Mouse (Mus musculus) cerebellum, adult 9-10 months (tissue): ENCODE results near the gene Zfp382.
"Not testable (repeated sequence)": the region's sequence is repeated elsewhere in the genome, so short reads cannot be mapped to it uniquely, and the experiment has no call there.

Experiments used
- DNase-seq: peaks from one replicate; pipeline ENCODE4 v3.0.0; 2022

The Zfp382 gene

GRCm38 (mm10) chr7:30121308-30122187, at the start of gene Zfp382:
Zfp382 (plus strand) TSS chr7:30121942.
- DNase-seq = peak; percentile 88

DNA sequence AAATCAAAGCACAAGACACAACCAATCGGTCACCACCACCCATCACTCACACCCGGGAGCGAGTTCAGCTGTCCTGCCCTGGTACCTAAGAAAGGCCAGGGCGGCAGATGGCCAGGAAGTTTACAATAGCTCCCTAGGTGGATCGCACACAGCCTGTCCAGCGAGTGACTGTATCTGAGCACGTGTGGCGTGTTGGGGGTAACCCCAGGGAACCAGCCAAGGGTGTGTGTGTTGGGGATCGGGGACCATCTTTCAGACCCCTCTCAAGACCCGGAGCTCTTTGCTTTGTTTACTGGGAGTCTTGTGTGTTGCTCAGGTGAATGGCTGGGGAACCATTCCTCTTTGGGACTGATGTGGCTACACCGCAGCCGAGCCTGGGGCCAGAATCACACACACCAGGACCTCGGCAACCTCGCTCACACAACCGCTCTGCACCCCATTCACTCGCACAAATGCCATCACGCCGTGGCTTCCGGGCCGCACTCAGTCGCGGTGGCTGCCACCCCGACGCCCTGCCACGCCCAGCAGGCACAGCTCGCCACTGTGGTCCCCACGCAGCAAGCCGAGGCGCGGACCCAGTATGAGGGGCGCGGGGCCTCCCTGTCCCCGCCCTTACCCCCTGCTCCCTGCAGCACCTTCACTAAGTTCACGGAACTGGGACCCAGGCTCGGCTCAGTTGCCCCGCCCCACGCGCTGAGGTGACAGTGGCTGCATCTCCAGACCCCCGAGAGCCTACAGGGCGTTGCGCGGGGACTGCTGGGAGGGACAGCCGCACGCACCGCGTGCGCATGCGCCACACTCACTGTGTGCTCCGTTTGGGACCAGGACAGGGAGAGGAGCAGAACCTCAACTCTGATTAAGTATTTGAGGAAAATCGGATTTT, 49.4 kb upstream of the Zfp382 start, which contains the start of gene Zfp82:
TSS of gene Zfp82 (minus strand) at position 755 of the 883 bp plus-strand sequence.
- peak; percentile 88 for DNase-seq

DNA sequence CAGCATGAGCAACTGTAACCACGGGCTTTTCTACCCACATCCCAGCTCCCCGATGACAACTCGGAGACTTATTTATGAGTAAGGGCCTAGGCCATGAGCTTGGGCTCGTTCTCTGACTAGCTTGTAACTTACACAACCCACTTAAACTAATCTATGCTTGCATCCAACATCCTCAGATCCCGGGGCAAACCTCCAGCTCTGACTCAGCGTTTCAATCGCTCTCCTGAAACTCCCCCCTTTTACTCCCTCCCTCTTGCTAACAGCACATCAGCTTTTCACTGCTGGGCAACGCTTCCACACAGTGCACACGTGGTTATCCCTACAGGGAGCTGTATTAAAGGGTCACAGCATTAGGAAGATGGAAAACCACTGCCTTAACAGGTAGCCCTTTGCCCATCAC, 35.2 kb upstream of the Zfp382 start:
- no peak for DNase-seq

GRCm38 (mm10) chr7:30089405-30089804, 32.3 kb upstream of the Zfp382 start:
- DNase-seq = peak; percentile 53

DNA sequence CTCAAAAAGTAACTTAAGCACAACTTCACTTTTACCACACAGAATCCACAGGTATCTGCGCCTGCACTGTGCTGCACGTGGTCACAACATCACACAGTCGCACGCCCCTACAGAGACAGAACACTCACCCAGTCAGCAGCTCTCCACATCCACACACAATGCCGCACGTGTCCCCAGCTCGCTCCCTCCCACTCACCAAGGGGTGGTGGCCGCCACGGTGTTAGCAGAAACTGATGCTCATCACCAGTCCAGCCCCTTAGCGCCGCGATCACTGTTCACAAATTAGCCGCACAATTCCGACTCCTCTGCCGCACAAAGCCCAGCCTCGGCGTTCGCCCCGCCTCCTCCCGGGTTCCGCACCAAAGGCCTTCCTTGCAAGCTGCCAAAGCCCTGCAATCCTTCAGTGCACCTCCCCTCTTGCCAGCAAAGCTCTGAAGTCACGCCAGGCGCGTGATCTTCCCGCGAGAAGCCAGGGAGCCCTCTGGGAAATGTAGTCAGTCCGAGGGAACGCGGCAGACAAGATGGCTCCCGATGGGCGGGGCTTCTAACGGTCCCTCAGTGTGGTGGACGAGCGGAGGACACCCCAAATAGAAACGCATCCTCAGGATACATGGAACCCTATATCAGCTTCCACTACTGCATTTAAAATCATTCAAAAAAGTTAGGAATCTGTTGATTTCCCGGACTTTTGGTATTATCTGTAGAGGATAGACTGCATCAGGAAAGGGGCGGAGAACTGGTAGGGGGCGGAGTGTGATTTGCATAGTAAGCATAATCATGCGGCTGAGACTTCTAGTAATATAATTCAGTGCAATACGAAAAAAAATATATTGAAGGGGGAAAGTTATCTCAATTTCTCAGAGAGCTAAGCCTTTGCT, 31.4 kb upstream of the Zfp382 start, which contains the start of the genes Gm26920 and Zfp566:
TSS of gene Gm26920 (minus strand) at position 319 of the 878 bp plus-strand sequence.
TSS of gene Zfp566 (minus strand) at position 436 of the 878 bp plus-strand sequence.
- DNase-seq = peak; percentile 97

GRCm38 (mm10) chr7:30090970-30091585, 30.7 kb upstream of the Zfp382 start:
- DNase-seq = peak; percentile 64

GRCm38 (mm10) chr7:30092666-30093065, 29.1 kb upstream of the Zfp382 start:
- no peak for DNase-seq

DNA sequence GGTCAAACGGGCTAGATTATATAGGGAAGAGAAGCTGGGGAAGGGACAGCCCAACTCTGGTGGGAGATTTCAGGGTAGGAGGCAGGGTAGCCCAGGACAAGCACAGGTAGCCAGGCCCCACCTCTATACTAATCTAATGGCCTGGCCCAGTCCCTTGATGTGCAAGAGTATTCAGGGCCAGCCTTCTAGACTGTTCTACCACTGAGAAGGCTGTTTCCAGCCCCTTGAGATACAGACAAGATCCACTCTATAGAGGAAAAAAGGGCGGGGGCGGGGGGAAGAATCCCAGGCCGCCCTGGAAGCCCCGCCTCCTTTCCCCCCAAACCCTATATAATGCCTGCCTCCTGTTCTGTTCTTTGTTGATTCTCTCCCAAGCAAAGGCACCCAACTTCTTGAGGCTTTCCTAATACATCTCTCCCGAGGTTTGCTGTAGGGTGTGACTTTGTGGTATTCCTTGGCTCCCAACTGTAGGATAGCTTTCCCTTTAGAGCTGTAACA, 27.8 kb upstream of the Zfp382 start:
- no peak for DNase-seq

- DNase-seq = peak; percentile 94
Observed at GRCm38 (mm10) chr7:30094646-30095429, 26.9 kb upstream of the Zfp382 start, which contains the start of gene Zfp260. Zfp260 (plus strand) TSS chr7:30094777.

DNA sequence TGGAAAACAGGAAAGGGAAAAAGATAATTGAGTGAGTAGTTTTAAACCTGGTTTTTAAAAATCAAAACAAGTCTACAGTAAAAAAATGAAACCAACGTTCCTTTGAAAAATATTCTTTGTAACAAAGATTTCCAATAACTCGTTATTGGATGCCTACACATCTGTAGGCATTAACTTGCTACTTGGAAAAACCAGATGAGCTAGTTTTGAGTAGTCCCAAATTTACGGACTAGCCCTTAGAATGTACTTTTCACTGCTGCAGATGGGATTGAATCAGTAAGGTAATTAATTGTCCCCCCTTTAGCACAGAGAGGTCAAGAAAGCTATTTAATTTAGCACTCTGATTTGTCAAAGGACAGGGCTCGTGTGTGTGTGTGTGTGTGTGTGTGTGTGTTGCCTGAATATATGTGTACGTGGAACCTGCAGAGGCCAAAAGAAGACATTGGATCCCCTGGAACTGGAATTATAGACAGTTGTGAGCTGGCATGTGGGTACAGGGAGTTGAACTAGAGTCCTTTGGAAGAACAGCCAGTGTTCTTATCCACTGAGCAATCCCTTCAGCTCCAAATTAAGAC, 26.1 kb upstream of the Zfp382 start:
- DNase-seq = peak; percentile 45

DNA sequence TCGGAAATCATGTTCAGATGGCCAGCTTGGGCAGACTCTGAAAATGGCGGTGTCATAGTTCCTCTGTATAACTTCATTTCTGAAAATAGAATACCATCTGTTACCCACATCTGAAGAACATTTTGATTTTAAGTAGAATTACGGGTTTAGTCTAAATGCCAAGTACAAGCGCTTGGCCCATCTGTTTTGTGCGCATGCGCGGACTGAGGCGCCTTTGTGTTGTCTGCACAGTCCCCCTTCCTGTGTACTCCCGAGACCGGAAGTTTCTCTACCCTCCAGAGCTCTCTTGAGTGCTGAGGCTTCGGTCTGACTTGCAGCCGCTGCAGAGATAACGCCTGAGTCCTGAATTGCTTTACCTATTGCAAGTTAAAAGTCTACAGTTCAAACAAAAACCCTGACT, 22.4 kb upstream of the Zfp382 start:
- DNase-seq = peak; percentile 85

GRCm38 (mm10) chr7:30116076-30116475, 5.7 kb upstream of the Zfp382 start:
- no peak for DNase-seq

DNA sequence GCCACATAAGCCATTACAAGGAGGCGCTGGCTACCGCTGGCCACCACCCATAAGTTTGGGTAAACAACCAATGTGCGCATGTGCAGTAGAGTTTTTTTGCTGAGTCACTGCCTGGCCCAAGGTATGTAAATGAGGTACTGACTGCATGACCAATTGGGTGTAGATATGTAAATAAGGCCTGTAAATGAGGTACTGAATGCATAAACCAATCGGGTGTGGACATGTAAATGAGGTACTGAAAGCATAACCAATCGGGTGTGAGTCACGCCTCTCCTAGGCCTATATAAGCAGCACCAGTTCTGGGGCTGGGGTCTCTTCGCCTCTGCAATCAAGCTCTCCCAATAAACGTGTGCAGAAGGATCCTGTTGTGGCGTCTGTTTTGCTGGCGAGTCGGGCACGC, 3.8 kb upstream of the Zfp382 start:
- not testable (repeated sequence) for DNase-seq

DNA sequence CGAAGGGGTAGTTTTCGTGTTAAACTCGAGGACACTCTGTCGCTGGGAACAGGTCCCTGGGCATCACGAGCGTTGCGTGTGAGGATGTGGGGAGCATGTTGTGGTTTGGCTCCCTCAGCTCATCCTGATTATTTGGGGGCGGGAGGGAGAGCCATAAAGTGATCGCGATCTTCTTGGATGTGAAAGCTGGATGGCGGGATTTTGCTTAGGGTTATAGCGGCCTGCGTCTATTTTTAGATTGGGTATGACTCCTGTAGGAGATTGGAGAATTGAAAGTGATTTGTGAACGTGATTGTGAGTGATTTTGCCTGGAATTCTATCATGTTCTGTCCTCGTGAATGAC, 417 bp downstream of the Zfp382 start:
- no peak for DNase-seq

DNA sequence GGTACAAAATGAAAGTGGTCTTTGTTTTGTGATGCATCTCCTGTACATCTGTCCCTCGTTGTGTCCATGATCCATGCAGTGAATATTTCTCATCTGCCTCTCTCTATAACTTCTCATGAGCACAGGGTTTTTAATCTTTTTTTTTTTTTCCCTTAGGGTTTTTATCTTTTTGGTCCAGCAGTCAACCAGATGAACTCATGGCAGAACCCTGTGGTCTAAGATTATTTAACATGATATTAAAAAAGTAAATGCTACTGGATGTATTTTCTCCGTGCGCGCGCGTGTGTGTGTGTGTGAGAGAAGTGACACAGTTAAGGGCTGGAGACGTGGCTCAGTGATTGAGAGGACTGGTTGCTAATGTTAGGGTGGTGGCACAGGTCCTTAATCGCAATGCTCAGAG, 8.2 kb downstream of the Zfp382 start:
- DNase-seq = no peak

GRCm38 (mm10) chr7:30132396-30132795, 10.7 kb downstream of the Zfp382 start:
- DNase-seq = no peak

DNA sequence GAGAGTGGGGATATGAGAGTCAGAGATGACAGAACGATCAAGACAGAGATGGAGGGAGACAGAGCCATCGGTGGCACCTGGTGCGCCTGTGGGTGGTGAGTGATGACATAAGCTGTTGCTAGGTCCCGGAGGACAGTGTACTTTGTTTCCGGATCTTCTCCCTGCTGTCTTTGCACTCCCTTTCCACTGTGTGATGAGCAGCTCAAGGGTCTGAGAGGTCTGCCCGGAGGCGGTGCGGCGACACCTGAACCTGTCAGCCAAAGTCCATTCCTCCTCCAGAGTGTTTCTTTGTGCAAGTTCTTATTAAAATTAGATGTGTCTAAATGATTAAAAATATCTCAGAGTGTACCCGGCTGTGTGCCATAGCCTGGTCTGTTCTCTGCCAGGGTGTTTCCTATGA, 15.1 kb downstream of the Zfp382 start:
- no peak for DNase-seq

DNA sequence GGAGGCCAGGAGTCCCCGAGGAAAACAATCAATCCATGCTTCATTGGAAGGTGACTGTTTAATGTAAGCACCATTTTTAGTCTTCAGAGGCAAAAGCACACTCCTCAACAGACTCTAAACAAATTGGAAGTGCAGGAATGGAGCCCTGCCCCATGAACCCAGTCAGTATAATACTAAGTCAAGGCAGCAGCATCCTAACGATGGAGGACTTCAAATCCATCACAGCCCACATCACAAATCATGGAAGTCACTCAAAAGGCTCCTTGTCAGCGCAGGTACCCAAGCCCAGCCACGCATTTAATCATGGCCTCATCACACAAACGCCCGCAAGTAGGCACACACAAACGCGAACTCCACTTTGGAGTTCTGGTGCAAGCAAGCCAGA, 21.4 kb downstream of the Zfp382 start:
- no peak for DNase-seq

DNA sequence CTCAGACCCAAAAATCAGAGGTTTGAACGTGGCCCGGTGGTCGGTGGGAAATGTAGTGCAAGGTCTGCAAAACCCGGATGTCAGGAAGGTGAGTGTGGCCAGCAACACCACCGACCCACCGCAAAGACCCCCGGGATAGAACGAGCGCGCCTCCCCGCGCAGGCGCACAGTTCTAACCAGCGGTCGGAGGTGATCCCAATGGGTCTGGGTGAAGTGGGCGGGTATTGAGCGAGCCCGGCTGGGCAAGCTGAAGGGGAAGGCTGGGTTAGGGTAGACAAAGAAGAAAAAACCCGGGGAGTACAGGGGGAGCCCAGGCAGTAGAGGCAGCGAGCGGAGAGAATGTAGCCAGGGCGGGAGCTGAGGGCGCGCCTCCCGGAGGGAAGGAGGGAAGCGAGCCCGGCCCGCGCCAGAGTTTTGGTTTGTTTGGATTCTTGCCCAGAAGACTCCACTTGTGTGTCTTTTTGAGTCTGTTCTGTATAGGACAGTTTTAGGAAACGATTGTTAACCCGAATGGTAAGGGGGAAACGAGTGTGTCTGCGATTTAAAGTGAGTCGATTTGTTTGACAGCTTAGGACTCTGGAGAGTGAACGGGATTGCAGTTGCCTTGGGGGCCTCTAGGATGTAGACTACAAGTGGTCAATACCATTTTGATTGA, 21.9 kb downstream of the Zfp382 start:
- peak; percentile 48 for DNase-seq

DNA sequence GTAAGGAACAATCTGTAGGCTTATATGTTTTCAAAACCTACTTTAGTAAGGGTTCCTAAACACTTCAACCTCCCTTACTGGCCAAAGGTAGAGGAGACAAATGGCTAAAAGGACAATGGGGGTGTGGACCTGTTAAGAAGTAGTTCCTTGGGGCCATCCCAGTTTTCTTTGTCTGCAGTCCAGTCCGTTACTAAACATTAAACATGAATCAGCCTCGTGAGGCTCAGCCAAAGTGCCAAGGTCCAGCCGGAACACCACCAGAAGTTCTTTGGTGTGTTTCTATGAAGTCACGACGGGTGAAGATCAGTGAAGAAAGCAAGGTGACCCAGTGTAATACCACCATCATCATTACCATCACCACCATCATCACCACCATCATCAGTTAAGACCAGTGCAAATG, 25.3 kb downstream of the Zfp382 start:
- no peak for DNase-seq
